Mouse (Mus musculus): ENCODE measurements around the gene Ermard.

Ermard gene

DNA sequence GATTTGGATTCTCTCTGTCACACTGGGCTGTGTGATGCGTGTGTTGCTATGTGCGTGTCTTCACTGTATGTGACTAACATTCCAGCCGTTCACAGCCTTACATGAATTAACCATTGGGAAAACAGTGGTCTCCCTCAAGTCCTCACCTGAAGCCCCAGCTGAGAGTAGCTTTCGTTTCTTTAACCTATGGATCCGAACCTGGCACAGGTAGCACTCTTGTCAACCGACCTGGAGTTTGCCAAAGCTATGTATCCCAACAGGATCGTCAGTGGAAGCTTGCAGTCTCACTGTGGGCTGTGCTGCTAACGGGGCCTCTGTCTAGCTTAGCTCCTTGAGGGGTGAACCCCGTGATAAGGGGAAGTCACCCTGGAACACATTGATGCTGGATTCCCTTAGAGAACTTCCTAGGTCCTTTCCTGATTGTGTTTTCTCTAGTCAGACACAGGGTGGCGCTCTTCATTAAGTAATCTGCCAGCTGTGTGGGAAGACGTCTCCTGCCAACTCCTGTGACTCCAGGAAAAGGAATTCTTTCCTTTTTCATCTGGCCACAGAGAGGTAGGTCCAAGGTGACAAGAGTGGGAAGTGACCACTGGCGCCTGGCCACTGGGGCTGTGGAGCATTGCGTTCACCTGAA lies 24.5 kb downstream of the Ermard start:
- DNase-seq: peak; percentile 69 to 77

- DNase-seq: peak in 1 of 2 experiments; percentile 3
Measured at GRCm38 (mm10) chr17:15066066-15066465, 25.1 kb downstream of the Ermard start.

GRCm38 (mm10) chr17:15066911-15067310 lies 25.9 kb downstream of the Ermard start:
- peak; percentile 31 to 37 for DNase-seq

GRCm38 (mm10) chr17:15068040-15068792 lies 27.2 kb downstream of the Ermard start:
- DNase-seq: peak; percentile 46 to 56

DNA sequence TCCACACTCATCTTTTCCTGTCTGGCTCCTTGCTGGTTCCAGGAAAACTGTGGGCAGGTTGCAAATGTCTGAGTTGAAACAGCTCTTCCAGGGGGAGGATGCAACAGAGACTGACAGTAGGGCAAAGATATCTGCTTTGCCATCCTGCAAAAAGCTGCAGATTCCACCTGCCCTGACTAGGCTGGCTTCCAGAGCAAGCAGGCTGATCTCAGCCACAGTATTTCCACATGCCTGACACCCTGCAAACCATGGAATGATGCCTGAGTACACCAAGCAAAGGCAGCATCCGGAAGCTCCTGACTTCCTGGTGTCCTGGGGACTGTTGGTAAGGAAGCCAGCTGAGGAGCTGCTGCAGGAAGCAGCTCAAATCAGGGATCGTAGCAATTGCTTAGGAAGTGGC lies 28.1 kb downstream of the Ermard start:
- DNase-seq: peak; percentile 30 to 61

- DNase-seq: no peak
Measured at GRCm38 (mm10) chr17:15072211-15072610, 31.2 kb downstream of the Ermard start.

DNA sequence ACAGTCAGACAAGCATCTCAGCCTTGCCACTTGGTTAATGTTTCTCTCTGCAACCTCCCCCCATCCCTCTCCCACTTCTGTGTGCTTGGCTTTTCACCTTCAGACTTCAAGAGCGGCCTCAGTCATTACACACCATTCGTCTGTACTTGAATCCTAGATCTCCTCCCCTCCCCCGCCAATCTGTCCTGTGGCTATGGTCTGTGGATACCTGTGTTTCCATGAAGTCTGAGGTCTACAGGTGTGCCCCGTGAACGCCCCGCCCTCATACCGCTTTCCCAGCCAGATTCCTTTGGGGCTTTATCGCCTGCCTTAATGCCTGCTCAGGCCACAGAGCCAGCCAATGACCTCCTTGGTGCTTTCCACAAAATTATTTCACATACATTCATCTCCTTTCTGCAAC lies 34.0 kb downstream of the Ermard start:
- DNase-seq: peak; percentile 36 to 58

DNA sequence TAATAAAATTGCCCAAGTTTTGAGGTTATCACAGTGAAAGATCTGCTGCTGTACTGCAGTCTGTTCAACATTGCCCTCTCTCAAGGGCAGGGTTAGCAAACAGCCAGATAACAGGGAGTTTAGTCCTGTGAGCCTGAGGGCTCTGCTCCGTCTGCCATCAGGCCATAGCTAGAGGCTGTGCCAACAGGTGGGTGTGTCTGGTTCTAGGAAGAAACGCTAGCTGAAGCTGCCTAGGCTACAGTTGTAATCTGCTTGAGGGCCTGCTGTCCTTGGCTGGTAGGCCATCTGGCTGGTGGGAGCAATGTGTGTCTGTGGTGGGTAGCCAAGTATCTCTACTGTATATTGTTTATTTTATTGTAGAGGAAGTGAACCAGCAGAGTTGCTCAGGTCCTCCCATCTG lies 36.5 kb downstream of the Ermard start:
- DNase-seq: no peak

GRCm38 (mm10) chr17:15084226-15084848 lies 43.3 kb downstream of the Ermard start:
- no peak for DNase-seq

GRCm38 (mm10) chr17:15085006-15085405 lies 44.0 kb downstream of the Ermard start:
- DNase-seq: no peak

DNA sequence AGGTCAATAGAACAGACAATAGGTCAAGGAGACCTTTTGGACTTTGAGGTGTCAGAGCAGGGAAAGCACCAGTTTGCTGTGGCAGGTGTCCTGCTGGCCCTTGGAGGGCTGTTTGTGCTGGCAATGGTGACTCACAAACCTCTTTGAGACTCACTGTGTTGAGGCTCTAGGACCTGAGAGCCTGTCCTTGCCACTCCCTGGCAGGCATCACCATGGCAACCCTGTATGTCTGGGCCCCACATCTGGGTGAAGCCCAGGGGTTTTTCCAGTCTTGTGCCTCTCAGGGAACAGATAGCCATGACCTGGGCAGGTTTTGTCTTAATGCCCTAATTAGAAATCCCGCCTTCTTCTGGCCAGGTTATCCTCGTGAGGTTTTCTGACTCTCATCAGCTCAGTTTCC lies 47.2 kb downstream of the Ermard start:
- no peak for DNase-seq

DNA sequence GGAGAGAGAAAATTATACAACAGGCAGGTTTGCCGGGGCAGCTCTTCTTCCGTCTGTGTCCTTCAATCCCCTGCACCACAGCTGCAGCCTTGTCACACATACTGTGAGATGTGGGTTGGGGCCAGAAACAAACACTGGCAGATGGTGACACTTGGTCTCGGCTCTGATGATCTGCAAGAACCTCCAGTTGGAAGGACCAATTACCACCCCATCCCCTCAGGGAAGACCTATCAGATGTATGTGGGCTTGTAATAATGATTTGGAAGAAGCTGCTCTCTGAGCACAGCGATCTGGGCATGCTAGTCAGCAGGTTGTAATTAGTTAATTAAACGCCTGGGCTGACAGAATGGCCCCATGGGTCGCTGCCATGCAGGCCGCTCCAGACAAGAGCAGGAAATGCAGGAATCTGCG lies 47.6 kb downstream of the Ermard start:
- DNase-seq: no peak

- DNase-seq: no peak
Measured at GRCm38 (mm10) chr17:15091739-15092138, 50.7 kb downstream of the Ermard start.

DNA sequence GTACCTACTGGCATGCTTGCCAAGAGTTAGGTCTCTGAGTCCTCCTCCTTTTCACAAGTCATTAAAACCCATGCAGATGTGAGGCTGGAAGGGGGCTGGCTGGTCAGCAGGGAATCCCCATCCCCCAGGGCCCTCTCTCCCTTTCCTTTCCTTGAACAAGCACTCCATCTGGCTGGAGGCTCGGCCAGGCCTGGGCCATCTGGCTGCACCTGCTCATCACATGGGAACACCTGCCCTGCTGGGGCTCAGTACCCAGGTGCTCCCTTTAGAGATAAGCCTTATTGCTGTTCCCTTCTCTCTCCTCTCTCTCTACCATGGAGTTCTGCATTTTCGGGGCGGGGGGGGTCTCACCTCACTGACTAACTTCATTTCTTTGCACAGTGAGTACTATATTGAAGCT lies 52.5 kb downstream of the Ermard start:
- no peak for DNase-seq

DNA sequence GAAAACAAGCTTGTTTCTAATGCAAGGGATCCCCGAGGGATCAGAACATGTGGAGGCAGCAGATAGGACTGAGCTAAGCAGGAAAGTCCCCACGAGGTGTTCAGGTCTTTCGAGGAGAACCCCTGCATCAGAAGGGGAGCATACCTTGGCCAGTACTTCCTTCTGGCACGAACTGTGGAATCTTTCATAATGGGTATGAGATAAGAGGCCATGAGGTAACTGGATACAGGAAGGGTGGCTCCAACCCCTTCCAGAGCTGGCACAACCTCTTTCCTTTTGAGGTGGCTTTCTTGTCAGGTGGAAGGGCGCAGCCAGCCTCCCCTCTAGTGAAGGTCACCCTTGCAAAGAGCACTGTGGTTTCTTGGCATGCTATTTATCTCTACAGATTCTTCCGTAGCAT lies 55.8 kb downstream of the Ermard start:
- no peak for DNase-seq

- no peak for DNase-seq
Measured at GRCm38 (mm10) chr17:15098677-15099076, 57.7 kb downstream of the Ermard start.

GRCm38 (mm10) chr17:15101355-15101754 lies 60.3 kb downstream of the Ermard start:
- DNase-seq: no peak

DNA sequence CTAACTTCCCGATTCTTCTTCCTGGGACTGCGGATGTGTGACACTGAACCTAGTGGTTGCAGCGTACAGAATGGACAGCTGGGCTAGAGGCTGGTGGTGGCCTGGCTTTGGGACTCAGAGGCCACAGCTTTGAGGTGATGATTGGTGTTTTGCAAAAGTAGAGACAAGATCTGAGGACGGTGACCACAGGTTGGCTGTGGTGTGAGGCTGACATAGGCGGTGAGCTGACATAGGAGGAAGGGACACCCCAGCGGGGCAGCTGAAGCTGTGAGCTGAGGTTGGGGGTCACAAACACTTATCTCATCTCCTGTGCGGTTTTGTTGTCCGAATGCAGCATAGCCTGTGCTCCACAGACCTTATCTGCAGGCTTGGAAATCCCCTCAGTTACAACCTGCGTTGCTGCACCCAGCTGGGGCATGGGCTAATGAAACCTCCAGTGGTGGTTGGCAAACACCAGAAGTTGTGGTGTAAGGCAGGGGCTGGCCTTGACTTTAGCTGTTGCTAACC lies 66.2 kb downstream of the Ermard start:
- DNase-seq: no peak

- no peak for DNase-seq
Measured at GRCm38 (mm10) chr17:15108473-15109441, 67.7 kb downstream of the Ermard start.

GRCm38 (mm10) chr17:15115550-15115949 lies 74.5 kb downstream of the Ermard start:
- peak in 1 of 2 experiments; percentile 22 for DNase-seq

DNA sequence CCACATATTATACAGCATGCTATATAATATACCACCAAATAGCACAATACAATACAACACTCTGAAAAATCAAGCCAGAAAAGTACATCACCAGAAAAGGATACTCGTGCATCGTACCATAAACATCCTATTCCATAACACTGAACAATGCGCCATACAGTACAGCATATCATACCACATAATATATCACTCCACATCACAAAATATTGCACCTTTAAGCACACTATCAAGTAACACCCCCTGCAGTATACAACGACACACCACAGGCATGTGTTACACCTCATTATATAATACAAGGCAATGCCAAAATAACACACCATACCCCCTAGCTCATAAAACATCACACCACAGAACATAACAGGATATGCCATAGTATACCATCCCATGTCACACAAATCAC lies 79.1 kb downstream of the Ermard start:
- no peak for DNase-seq

GRCm38 (mm10) chr17:15120569-15120968 lies 79.6 kb downstream of the Ermard start:
- DNase-seq: no peak

All from kidney, postnatal 36 days (tissue).